Mouse (Mus musculus): ENCODE results near the gene Dmbt1.
"Not testable (repeated sequence)": the region's sequence is repeated elsewhere in the genome, so short reads cannot be mapped to it uniquely, and the experiment has no call there.

Gene Dmbt1

GRCm38 (mm10) chr7:131031755-131032154 lies at the start of gene Dmbt1:
Gene Dmbt1 (plus strand): TSS chr7:131032053.
- DNase-seq (ENCODE audit: low spot score in 2 of 2): no peak

- DNase-seq (ENCODE audit: low spot score in 2 of 2): no peak
Observed at GRCm38 (mm10) chr7:130982371-130982770, 49.5 kb upstream of the Dmbt1 start.

- no peak for DNase-seq (ENCODE audit: low spot score in 2 of 2)
Observed at GRCm38 (mm10) chr7:130982881-130983280, 49.0 kb upstream of the Dmbt1 start.

GRCm38 (mm10) chr7:130984294-130984693 lies 47.6 kb upstream of the Dmbt1 start:
- DNase-seq (ENCODE audit: low spot score in 2 of 2): no peak

GRCm38 (mm10) chr7:130985193-130985592 lies 46.7 kb upstream of the Dmbt1 start:
- no peak for DNase-seq (ENCODE audit: low spot score in 2 of 2)

- no peak for DNase-seq (ENCODE audit: low spot score in 2 of 2)
Observed at GRCm38 (mm10) chr7:130985716-130986115, 46.1 kb upstream of the Dmbt1 start.

- no peak for DNase-seq (ENCODE audit: low spot score in 2 of 2)
Observed at GRCm38 (mm10) chr7:130988146-130988545, 43.7 kb upstream of the Dmbt1 start.

- no peak for DNase-seq (ENCODE audit: low spot score in 2 of 2)
Observed at GRCm38 (mm10) chr7:130989371-130989770, 42.5 kb upstream of the Dmbt1 start.

- DNase-seq (ENCODE audit: low spot score in 2 of 2): no peak
Observed at GRCm38 (mm10) chr7:130991174-130991789, 40.6 kb upstream of the Dmbt1 start.

GRCm38 (mm10) chr7:130993907-130994306 lies 37.9 kb upstream of the Dmbt1 start:
- DNase-seq (ENCODE audit: low spot score in 2 of 2): no peak

- no peak for DNase-seq (ENCODE audit: low spot score in 2 of 2)
Observed at GRCm38 (mm10) chr7:131001976-131002726, 29.7 kb upstream of the Dmbt1 start.

GRCm38 (mm10) chr7:131004071-131004470 lies 27.8 kb upstream of the Dmbt1 start:
- DNase-seq (ENCODE audit: low spot score in 2 of 2): no peak

- DNase-seq (ENCODE audit: low spot score in 2 of 2): no peak
Observed at GRCm38 (mm10) chr7:131007221-131007620, 24.6 kb upstream of the Dmbt1 start.

- no peak for DNase-seq (ENCODE audit: low spot score in 2 of 2)
Observed at GRCm38 (mm10) chr7:131009178-131009577, 22.7 kb upstream of the Dmbt1 start.

GRCm38 (mm10) chr7:131011901-131012300 lies 20.0 kb upstream of the Dmbt1 start:
- DNase-seq (ENCODE audit: low spot score in 2 of 2): no peak

- DNase-seq (ENCODE audit: low spot score in 2 of 2): no peak
Observed at GRCm38 (mm10) chr7:131019181-131019580, 12.7 kb upstream of the Dmbt1 start.

GRCm38 (mm10) chr7:131024807-131025206 lies 7.0 kb upstream of the Dmbt1 start:
- no peak for DNase-seq (ENCODE audit: low spot score in 2 of 2)

- no peak for DNase-seq (ENCODE audit: low spot score in 2 of 2)
Observed at GRCm38 (mm10) chr7:131027557-131027956, 4.3 kb upstream of the Dmbt1 start.

GRCm38 (mm10) chr7:131036396-131036795 lies 4.5 kb downstream of the Dmbt1 start:
- DNase-seq (ENCODE audit: low spot score in 2 of 2): no peak

GRCm38 (mm10) chr7:131037083-131037482 lies 5.2 kb downstream of the Dmbt1 start:
- DNase-seq (ENCODE audit: low spot score in 2 of 2): no peak

GRCm38 (mm10) chr7:131040760-131041159 lies 8.9 kb downstream of the Dmbt1 start:
- DNase-seq (ENCODE audit: low spot score in 2 of 2): not testable (repeated sequence)

- DNase-seq (ENCODE audit: low spot score in 2 of 2): no peak
Observed at GRCm38 (mm10) chr7:131042657-131043056, 10.8 kb downstream of the Dmbt1 start.

GRCm38 (mm10) chr7:131045258-131045835 lies 13.5 kb downstream of the Dmbt1 start:
- not testable (repeated sequence) for DNase-seq (ENCODE audit: low spot score in 2 of 2)
